9 mouse cellular contexts compared by ENCODE assay signal in genomic region chr6:18819343-18819742, GRCm38 (mm10). TPM values are rescaled to one million over a fixed set of nuclear protein-coding genes. Genes with fewer than 3 reads are reported as not detected.
DNase-seq lines count a peak whose midpoint lies in the region.
"Had no signal": no experiment of that assay in that cellular context is flagged by ENCODE, and none has a peak within 500 bp of the region (broad histone marks: within the 10 kb centered on the region; RNA-seq: fewer than 3 reads in every experiment).

No protein-coding gene starts in this region.

- WGBS in embryonic facial prominence, embryonic 10.5 days, result 22% methylated on average over 4 of the region's 4 CpGs

- no peak overlapping the region for H3K27ac ChIP-seq in embryonic facial prominence, embryonic 10.5 days (replicated peaks)
- H3K27ac ChIP-seq: heart, embryonic 15.5 days had no signal

- H3K4me3 ChIP-seq in embryonic facial prominence, embryonic 10.5 days, result no peak overlapping the region
- H3K4me3 ChIP-seq: heart, embryonic 15.5 days had no signal

- no peaks in the 10 kb centered on the region for H3K27me3 ChIP-seq in embryonic facial prominence, embryonic 10.5 days (replicated peaks; ENCODE audit: low read depth, poor library complexity, severe bottlenecking)
- H3K27me3 ChIP-seq: heart, embryonic 15.5 days had no signal

- no peaks in the 10 kb centered on the region for H3K36me3 ChIP-seq in embryonic facial prominence, embryonic 10.5 days (replicated peaks)
- H3K36me3 ChIP-seq: heart, embryonic 15.5 days had no signal

- DNase-seq in 3T3-L1 (ENCODE audit: low read depth, low spot score), result peak; percentile 80
- DNase-seq in A20 (ENCODE audit: low read depth, low spot score), result peak; percentile 36
- DNase-seq in adrenal gland, postnatal 10 days, result peak; percentile 69
- peak; percentile 44 for DNase-seq in embryonic facial prominence, embryonic 10.5 days (ENCODE audit: low spot score)
- peak; percentile 57 for DNase-seq in induced T-regulatory cell, adult 2 months (ENCODE audit: low read depth)
- peak; percentile 77 to 84 for DNase-seq in left cerebral cortex, postnatal 14 days (ENCODE audit: low spot score in 2 of 2)
- peak; percentile 39 for DNase-seq in retina, adult 2 months (ENCODE audit: low read depth, low spot score)

- H3K4me1 ChIP-seq in embryonic facial prominence, embryonic 10.5 days, result peaks cover 4% of the 10 kb centered on the region; the same call in 1 of the 2 replicates
- H3K4me1 ChIP-seq: heart, embryonic 15.5 days had no signal

- H3K9me3 ChIP-seq in embryonic facial prominence, embryonic 10.5 days, result no peaks in the 10 kb centered on the region
- H3K9me3 ChIP-seq: heart, embryonic 15.5 days had no signal

- intact Hi-C loops in left cerebral cortex, postnatal 14 days (cut with DNase I), result loop anchor here (2.0 to 5.0 kb wide), 2 partner anchors 307 to 419 kb away; partner anchors contain the start of gene Cttnbp2

RNA-seq across cellular contexts. Expression of gene Lsm8, which starts 29.0 kb away (rescaled TPM):
- total RNA-seq in adrenal gland, postnatal 10 days (2021), result 10 to 100 TPM; 32.7 to 32.9 TPM
- polyA plus RNA-seq in embryonic facial prominence, embryonic 10.5 days (2016; fragmentation: Nextera tagmentation; extraction: Ambion mirVana), result 242 and 251 TPM in 2 replicates
- 10 to 100 TPM; 31.4 to 34.5 TPM for total RNA-seq in left cerebral cortex, postnatal 14 days (2021)

RNA-seq across cellular contexts. Expression of gene Ankrd7, which starts 46.8 kb away (rescaled TPM):
- total RNA-seq in adrenal gland, postnatal 10 days (2021), result not detected
- polyA plus RNA-seq in embryonic facial prominence, embryonic 10.5 days (2016; fragmentation: Nextera tagmentation; extraction: Ambion mirVana), result 0.38 and 0.87 TPM in 2 replicates
- total RNA-seq in left cerebral cortex, postnatal 14 days (2021), result not detected
- polyA plus RNA-seq: heart, embryonic 15.5 days; spleen, adult 2 months had no signal
